Mouse (Mus musculus): ENCODE measurements at regions not wholly inside any gene's neighbourhood (a gene's known extent, or its start where the extent isn't known, plus 50 kb on each side); places are given as distances from the start of the nearest gene placed in this dataset.

DNA sequence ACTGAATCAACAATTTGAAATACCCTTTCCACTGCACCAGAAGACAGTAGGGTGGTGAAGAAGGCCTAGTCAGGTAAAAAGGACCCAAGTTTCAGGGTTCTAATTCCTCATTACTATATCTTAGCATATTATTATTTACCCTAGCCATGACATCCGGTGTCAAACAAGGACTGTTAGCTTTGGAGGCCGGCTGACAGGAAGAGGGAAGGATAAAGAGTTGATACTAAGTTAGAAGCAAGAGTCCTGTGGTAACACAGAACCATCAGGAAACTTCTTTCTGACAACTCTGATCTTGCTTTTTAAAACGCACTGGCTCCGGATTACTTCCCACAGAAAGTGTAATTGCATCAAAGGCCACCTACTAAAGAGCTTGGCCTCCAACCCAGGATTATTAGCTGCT lies 230.6 kb upstream of the Adgrl2 start:
- Histone ChIP-seq H3K4me1 (ENCODE audit: control insufficient read depth in 1 of 2, insufficient read depth in 2 of 2) (peaks cover 9 to 20% of the 10 kb centered on the region in 2 experiments), H3K79me2 (replicated peaks; ENCODE audit: control insufficient read depth, extremely low read depth, insufficient read depth, poor library complexity, severe bottlenecking) (no peaks in the 10 kb centered on the region), H3K9me3 (replicated peaks; ENCODE audit: low read length) (no peaks in the 10 kb centered on the region), H3K27ac (ENCODE audit: insufficient read depth, low read depth) (no peak overlapping the region), H3K36me3 (replicated peaks in 1 of 2; ENCODE audit: control insufficient read depth in 1 of 2, insufficient read depth in 1 of 2, low read length in 1 of 2) (no peaks in the 10 kb centered on the region), H3K9ac (ENCODE audit: insufficient read depth, low read depth) (no peak overlapping the region), H3K4me3 (replicated peaks in 1 of 3; ENCODE audit: low read depth in 2 of 3, low read length in 2 of 3, poor library complexity in 1 of 3) (no peak overlapping the region), H3K27me3 (replicated peaks) (no peaks in the 10 kb centered on the region), H3K4me2 (ENCODE audit: insufficient read depth, low read depth, poor library complexity, severe bottlenecking) (no peak overlapping the region)
- no peak for TF ChIP-seq HCFC1 (IDR thresholded peaks at IDR 0.05; ENCODE audit: low read depth, low read length)
- no peak for TF ChIP-seq CHD1 (IDR thresholded peaks at IDR 0.05; ENCODE audit: low read depth, low read length)
- TF ChIP-seq MEF2A (IDR thresholded peaks at IDR 0.05; ENCODE audit: borderline replicate concordance, low read depth, low read length): no peak
- TF ChIP-seq GABPA (IDR thresholded peaks at IDR 0.05; ENCODE audit: insufficient replicate concordance, low read depth, low read length): no peak
- no peak for TF ChIP-seq NRF1 (IDR thresholded peaks at IDR 0.05; ENCODE audit: low read depth, low read length)
- no peak for TF ChIP-seq CTCF (conservative IDR thresholded peaks at IDR 0.05 in 1 of 2, IDR thresholded peaks at IDR 0.05 in 1 of 2; ENCODE audit: low read depth in 2 of 2, low read length in 2 of 2)
- no peak for TF ChIP-seq RAD21 (IDR thresholded peaks at IDR 0.05; ENCODE audit: low read depth, low read length)
- TF ChIP-seq ZMIZ1 (IDR thresholded peaks at IDR 0.05; ENCODE audit: low read depth, low read length): no peak
- TF ChIP-seq USF1 (IDR thresholded peaks at IDR 0.05; ENCODE audit: low read depth, low read length): no peak
- no peak for TF ChIP-seq PAX5 (IDR thresholded peaks at IDR 0.05; ENCODE audit: low read length)
- no peak for TF ChIP-seq MAZ (IDR thresholded peaks at IDR 0.05; ENCODE audit: low read depth, low read length)
- TF ChIP-seq UBTF (IDR thresholded peaks at IDR 0.05; ENCODE audit: low read depth, low read length): no peak
- no peak for TF ChIP-seq MYC (IDR thresholded peaks at IDR 0.05; ENCODE audit: low read depth, low read length)
- TF ChIP-seq USF2 (conservative IDR thresholded peaks at IDR 0.05; ENCODE audit: low read depth, low read length): no peak
- DNase-seq (ENCODE audit: extremely low read depth): no peak
- in situ Hi-C loops (cut with MboI; ENCODE audit: low pct_ligation_motif_present, low pct_unique_long_range_greater_than_20kb, low sequenced_read_pairs): no loop called here
- dilution Hi-C loops (cut with MboI; ENCODE audit: extremely low pct_ligation_motif_present, extremely low pct_unique_long_range_greater_than_20kb, low sequenced_read_pairs): no loop called here

DNA sequence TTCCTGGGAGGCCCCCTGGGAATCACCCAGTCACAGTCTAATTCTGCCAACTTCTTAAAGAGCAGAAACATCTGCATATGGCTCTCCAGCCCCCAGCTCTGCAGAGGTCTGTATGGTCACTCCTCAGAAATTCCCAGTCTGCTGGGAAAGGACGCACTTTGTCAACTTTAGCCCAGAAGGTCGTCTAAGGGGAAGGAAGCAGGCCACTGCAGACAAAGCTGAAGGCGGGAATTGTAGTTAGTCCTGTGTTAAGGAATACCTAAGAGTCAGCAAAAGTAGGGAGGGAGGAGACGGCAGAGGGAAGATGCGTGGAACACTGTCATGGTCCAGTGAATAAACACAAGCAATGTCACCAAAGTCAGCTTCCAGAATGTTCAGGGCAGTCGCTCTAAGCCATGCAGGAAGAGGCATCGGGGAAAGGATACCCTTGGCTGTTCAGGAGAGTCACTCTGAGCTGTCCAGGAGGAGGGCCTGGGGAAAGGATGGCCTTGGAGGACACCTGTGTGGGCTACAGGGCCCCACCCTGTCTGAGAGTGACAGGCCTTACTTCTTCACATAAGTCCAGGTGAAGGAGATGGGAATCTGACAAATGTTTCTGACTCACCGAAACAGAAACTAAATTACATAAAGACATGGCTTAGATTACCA lies 230.1 kb upstream of the Adgrl2 start:
- Histone ChIP-seq H3K4me1 (ENCODE audit: control insufficient read depth in 1 of 2, insufficient read depth in 2 of 2) (peaks cover 5 to 17% of the 10 kb centered on the region in 2 experiments), H3K4me2 (ENCODE audit: insufficient read depth, low read depth, poor library complexity, severe bottlenecking) (peak overlapping the region; percentile 8; the same call in 1 of the 2 replicates), H3K27me3 (replicated peaks) (no peaks in the 10 kb centered on the region), H3K27ac (ENCODE audit: insufficient read depth, low read depth) (no peak overlapping the region), H3K9me3 (replicated peaks; ENCODE audit: low read length) (no peaks in the 10 kb centered on the region), H3K4me3 (replicated peaks in 1 of 3; ENCODE audit: low read depth in 2 of 3, low read length in 2 of 3, poor library complexity in 1 of 3) (no peak overlapping the region), H3K79me2 (replicated peaks; ENCODE audit: control insufficient read depth, extremely low read depth, insufficient read depth, poor library complexity, severe bottlenecking) (no peaks in the 10 kb centered on the region), H3K9ac (ENCODE audit: insufficient read depth, low read depth) (no peak overlapping the region), H3K36me3 (replicated peaks in 1 of 2; ENCODE audit: control insufficient read depth in 1 of 2, insufficient read depth in 1 of 2, low read length in 1 of 2) (no peaks in the 10 kb centered on the region)
- DNase-seq (ENCODE audit: extremely low read depth): no peak
- dilution Hi-C loops (cut with MboI; ENCODE audit: extremely low pct_ligation_motif_present, extremely low pct_unique_long_range_greater_than_20kb, low sequenced_read_pairs) (no loop called here), in situ Hi-C loops (cut with MboI; ENCODE audit: low pct_ligation_motif_present, low pct_unique_long_range_greater_than_20kb, low sequenced_read_pairs) (no loop called here)
- TF ChIP-seq TBP (conservative IDR thresholded peaks at IDR 0.05; ENCODE audit: low read depth, low read length): no peak
- no peak for TF ChIP-seq POLR2A (IDR thresholded peaks at IDR 0.05; ENCODE audit: low read depth, low read length)
- TF ChIP-seq RAD21 (IDR thresholded peaks at IDR 0.05; ENCODE audit: low read depth, low read length): no peak
- no peak for TF ChIP-seq GABPA (IDR thresholded peaks at IDR 0.05; ENCODE audit: insufficient replicate concordance, low read depth, low read length)
- TF ChIP-seq ZC3H11A (IDR thresholded peaks at IDR 0.05; ENCODE audit: low read depth, low read length): no peak
- TF ChIP-seq USF1 (IDR thresholded peaks at IDR 0.05; ENCODE audit: low read depth, low read length): no peak
- no peak for TF ChIP-seq CHD2 (IDR thresholded peaks at IDR 0.05; ENCODE audit: low read length)
- no peak for TF ChIP-seq CHD1 (IDR thresholded peaks at IDR 0.05; ENCODE audit: low read depth, low read length)
- no peak for TF ChIP-seq ELF1 (IDR thresholded peaks at IDR 0.05; ENCODE audit: low read depth, low read length)
- no peak for TF ChIP-seq MEF2A (IDR thresholded peaks at IDR 0.05; ENCODE audit: borderline replicate concordance, low read depth, low read length)
- TF ChIP-seq SMC3 (IDR thresholded peaks at IDR 0.05; ENCODE audit: low read depth, low read length): no peak
- no peak for TF ChIP-seq HCFC1 (IDR thresholded peaks at IDR 0.05; ENCODE audit: low read depth, low read length)
- no peak for TF ChIP-seq EP300 (IDR thresholded peaks at IDR 0.05; ENCODE audit: low read length)
- no peak for TF ChIP-seq CTCF (conservative IDR thresholded peaks at IDR 0.05 in 1 of 2, IDR thresholded peaks at IDR 0.05 in 1 of 2; ENCODE audit: low read depth in 2 of 2, low read length in 2 of 2)
- TF ChIP-seq TCF12 (IDR thresholded peaks at IDR 0.05; ENCODE audit: low read depth, low read length): no peak
- TF ChIP-seq POLR2AphosphoS2 (IDR thresholded peaks at IDR 0.05; ENCODE audit: low read depth, low read length): no peak
- TF ChIP-seq ETS1 (conservative IDR thresholded peaks at IDR 0.05; ENCODE audit: low read depth, low read length): no peak
